Mouse (Mus musculus): ENCODE data around the gene Rfx8.
"Not testable (repeated sequence)": the region's sequence is repeated elsewhere in the genome, so short reads cannot be mapped to it uniquely, and the experiment has no call there.

Rfx8 gene

DNA sequence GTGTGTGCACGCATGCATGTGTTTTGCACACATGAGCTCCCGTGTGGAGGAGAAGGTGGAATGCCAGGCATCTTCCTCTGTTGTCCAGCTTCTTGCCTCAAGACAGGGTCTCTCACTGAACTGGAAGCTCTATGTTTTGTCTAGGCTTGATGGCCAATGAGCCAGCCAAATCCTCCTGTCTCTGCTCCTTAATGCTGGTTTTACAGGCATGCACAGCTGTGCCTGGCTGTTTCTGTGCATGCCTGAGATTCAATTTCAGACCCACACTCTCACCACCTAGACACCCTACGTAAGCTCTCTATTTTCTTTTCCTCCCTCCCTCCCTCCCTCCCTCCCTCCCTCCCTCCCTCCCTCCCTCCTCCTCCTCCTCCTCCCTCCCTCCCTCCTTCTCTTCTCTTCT is 28.8 kb downstream of the Rfx8 start:
- no peak for DNase-seq (ENCODE audit: low spot score in 2 of 2)

DNA sequence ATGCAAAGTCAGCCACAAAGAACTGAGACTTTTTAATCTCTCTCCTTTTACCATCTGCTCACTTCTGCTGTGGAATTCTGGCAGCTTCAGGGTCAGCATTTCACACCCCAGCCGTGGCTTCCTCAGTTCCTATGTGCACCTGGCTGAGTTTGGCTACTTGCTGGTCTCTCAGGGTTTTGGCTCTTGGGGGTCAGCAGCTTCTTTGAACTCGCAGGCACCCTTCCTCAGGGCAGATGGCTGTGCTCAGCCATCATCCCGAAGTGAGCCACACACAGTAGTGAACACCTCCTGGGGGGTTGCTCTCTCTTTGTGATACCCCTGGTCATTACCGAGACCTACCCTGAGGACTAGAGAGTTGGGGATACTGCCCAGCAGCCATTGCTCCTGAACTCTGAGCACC is 29.7 kb downstream of the Rfx8 start:
- no peak for DNase-seq (ENCODE audit: low spot score in 2 of 2)

DNA sequence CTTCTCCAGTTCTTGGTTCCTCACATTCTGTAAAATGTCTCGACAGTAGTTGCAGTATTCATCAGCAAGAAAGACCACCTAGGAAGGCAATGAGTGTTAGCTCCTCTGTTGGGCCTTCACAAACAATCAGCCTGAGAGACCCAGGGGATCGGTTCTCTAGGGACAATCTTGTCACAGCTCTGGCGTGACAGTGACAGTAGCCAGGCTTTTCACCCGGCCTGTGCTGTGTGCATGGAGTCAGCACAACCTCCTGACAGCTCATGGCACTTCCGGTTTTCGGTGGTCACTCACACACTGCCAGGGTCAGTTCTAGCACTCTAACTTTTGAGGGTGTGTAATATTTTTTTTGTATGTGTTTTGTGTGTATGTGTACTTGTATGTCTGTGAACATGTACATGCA is 32.2 kb downstream of the Rfx8 start:
- DNase-seq (ENCODE audit: low spot score in 2 of 2) = no peak

DNA sequence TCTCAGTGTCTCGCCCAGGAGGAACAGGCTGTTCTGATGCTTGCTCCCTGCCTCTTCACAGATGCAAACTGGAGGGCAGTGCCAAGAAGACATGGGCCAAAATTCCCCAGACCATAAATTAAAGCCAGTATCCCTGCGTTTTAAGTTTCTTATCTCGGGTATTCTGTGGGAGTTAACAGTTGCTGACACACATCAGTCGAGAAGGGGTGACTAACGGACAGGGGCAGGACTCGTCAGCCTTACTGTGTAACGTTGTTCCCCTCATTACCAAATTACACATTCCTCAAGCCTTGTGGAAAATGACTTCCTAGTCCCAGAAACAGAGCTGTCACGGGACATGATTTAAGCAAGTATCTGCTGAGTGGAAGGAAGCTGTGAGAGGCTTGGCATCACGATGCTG is 33.5 kb downstream of the Rfx8 start:
- no peak for DNase-seq (ENCODE audit: low spot score in 2 of 2)

DNA sequence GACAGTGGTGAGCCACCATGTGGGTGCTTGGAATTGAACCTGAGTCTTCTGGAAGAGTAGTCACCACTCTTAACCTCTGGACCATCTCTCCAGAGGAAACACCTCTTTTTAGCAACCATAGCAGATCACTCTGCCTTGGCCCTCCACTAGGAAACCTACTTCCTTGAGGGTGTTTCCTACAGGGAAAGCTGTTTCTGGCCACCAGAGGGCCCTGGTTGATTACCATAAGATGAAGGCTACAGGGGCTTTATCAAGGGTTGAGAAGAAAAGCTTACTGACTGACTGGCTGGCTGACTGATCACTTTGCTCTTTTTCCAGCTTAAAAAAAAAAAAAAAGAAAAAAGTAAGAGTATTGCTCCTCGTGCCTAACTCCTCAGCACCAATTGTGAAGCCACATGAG is 35.0 kb downstream of the Rfx8 start:
- peak; percentile 22 to 58 for DNase-seq (ENCODE audit: low spot score in 2 of 2)

DNA sequence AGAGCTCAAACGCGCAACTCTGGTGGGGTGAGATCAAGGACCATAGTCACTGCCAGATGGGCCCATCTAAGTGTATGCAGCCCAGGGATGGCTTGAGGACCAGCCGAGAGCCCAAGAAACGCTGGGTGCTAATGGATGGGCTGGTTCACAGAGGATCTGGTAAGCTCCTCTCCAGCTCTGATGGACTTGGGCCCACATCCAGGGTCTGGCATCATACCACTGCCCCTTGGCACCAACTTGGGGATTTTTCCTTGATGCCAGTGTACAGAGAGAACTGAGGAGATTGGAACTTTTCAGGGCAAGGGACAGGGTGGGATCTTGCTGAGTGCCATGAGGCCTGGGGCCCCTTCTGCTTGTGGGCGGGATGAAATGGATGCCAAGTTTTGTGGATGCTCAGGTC is 39.2 kb downstream of the Rfx8 start:
- no peak for DNase-seq (ENCODE audit: low spot score in 2 of 2)

DNA sequence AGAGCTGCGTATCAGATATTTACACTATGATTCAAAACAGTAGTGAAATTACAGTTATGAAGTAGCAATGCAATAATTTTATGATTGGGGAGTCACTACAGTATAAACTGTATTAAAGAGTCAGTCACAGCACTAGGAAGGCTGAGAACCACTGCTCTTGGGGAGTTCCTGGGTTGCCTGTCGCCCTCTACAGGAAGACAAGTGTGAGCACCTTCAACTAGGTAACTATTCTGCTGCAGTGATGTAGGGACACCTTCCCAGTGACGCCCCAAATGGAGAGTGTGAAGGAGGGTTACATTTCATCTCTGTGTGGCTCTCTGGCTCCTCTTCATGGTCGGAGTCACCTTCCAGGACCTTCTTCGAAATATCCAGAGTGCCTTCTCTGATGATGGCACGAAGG is 40.3 kb downstream of the Rfx8 start:
- no peak for DNase-seq (ENCODE audit: low spot score in 2 of 2)

DNA sequence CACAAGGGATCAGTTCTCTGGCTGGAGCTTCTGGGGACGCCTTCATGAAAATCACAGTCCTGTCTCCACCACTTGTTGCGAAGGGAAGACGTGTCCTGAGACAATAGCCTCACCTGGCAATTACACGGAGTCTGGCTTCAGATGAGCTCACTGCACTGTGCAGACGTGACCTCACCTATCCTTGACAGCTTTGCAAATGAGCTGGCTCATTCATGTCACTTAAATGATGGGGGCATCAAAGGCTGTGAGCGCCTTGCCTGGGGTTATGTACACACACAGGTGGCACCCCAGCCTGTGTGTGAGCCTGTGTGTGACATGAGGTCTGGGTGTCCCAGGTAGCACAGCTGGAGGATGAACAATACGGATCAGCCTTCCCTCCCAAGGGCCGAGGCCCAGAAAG is 41.9 kb downstream of the Rfx8 start:
- DNase-seq (ENCODE audit: low spot score in 2 of 2) = no peak

DNA sequence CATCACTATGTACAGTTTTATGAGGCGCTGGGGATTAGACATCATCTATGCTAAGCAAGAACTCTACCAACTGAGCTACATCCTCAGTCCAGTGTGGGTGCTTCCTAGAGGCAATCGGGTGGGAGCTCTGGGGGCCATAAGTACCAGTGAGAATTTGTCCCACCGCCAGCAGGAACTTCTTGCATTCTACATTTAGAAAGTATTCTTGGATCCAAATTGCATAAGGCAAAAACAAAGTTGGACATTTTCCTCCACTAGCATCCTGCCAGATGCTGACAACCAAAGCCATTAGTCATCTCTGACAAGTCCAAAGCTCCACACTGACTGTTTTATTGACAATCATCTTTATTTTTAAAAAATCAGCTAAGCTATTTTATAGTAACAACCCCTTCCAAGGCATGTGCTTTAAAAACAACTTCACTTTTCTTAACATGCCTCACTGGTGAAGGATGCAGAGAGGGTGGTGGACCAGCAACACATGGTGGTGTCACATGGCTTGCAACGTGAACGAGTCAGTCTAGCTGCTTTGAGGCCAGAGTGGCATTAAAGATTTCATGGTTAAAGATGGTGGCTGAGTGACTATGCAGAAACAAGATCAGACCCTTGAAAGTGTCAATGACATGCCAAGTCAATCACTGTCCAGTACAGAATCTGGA is 44.4 kb downstream of the Rfx8 start:
- DNase-seq (ENCODE audit: low spot score in 2 of 2) = no peak

DNA sequence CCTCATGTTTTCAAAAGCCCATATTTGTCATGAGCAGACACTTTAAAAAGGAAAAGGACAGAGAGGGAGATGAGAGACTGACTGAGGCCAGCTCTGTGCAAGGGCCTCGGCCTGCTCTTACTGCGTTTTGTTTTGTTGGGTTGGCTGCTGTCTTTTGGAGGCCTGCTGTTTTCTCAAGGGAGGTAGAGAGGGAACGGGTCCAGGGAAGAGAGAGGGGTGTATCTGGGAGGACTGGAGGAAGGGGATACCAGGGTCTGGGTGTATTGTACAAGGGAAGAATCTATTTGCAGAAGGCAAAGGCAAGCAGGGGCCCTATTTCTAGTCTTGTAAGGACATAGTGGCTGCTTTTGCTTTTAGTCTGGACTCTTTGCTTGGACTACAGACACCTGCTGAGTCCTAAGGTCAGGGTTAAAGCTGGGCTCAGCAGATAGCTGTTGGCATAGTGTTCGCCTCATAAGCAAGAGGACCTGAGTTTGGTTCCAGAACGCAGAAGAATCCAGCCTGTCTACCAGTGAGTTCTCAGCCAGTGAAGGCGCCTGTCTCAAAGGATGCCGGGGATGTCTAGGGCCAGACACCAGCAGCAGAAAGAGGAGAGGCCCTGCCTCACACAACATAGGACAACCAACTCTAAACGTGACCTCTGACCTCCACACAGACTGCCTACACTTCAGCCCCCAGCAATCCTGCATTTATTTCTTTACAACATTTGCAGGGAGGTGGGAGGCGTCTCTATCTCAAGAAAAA is 48.3 kb downstream of the Rfx8 start:
- DNase-seq (ENCODE audit: low spot score in 2 of 2) = no peak

DNA sequence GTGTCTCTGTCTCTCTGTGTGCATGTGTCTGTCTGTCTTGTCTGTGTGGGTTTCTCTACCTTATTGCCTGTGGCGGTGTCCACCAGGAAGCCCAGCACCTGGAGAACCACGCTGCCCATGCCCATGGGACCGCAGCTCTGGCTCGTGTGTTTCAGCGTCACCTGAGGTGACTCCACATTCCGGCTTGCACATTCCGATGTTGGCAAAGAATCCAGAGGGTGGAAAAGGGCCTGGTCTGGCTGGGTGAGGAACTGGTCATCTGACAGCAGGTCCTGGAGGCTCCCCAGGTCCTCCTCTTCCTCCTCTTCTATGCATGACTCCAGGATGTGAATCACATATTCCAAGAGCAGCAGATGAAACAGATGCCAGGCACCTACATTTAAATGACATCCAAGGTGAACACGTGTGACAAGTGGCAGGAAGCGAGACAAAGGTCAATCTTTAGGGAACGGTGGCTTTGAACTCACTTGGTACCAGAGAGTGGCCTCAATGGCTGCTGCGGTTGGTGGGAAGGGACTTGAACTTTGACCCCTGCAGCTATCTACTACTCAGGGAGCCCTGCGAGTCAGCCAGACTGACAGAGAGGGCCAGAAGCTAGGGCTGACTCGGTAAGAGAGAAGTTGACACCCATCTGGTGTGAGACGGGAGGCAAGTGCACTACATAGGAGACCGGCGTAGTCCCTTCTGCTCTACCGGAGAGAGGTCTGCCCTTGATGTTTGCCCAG is 50.4 kb downstream of the Rfx8 start:
- no peak for DNase-seq (ENCODE audit: low spot score in 2 of 2)

DNA sequence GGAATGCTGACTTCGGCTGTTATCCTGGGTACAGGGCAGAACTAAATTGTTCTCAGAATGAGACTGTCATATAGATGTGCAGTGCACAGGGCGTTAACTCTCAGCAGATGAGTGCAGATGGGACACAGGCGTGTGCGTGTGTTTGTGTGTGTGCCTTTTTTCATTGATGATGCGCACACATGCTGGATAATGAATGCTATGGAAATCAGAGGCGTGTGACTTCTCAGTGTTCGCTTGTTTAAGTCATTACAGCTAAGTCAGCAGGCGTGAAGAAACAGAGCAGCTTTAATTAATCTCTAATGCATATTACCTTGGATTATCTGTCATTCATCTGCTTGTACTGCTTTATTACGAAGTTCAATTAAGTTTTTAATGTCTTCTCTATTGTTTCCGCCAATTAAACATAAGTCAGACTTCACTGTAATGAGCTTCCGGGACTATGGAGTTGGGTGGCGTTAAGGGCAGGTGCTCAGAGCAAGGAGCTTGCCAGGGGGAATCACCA is 54.0 kb downstream of the Rfx8 start:
- DNase-seq (ENCODE audit: low spot score in 2 of 2) = no peak

DNA sequence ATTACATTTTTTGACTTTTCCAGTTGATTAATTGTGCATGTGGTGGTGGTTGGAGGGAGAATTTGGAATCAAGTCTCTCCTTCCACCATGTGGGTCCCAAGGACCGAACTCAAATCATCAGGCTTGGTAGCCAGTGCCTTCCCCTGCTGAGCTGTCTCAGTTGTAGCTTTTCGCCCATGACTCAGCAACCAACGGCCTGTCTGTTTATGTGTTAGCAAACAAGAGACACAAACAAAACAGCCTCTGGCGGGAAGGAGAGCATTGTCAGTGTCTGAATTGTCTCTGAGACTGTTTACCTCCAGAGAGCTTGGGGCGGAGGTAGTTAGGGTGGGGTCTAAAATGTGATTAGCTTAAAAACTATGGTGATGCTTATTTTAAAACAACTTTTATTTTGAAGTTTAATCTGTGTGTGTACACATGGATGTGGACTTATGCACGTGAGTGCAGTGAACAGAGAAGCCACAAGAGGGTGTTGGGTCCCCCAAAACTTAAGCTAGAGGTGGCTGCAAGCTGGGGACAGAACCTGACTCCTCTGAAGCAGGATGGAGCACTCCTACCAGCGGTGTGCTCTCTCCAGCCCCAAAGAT is 56.7 kb downstream of the Rfx8 start:
- DNase-seq (ENCODE audit: low spot score in 2 of 2) = no peak

DNA sequence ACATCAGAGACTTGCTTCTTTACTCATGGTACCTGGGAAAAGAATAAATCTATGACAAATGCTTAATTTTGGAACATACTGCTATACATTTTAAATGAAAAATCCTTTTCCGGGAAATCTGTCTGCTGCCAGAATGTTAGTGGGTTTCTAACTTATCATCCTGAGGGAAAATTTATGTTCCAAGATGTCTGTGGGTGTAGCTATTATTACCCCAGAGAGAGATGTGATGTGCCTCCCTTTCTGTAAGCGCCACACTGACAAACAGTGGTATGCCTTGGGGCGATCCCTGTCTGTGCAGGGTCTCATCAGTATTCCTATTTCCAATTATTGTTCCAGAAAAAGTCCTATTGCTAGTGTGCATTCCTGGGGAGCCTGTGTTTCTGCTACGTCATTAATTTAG is 57.7 kb downstream of the Rfx8 start:
- no peak for DNase-seq (ENCODE audit: low spot score in 2 of 2)

DNA sequence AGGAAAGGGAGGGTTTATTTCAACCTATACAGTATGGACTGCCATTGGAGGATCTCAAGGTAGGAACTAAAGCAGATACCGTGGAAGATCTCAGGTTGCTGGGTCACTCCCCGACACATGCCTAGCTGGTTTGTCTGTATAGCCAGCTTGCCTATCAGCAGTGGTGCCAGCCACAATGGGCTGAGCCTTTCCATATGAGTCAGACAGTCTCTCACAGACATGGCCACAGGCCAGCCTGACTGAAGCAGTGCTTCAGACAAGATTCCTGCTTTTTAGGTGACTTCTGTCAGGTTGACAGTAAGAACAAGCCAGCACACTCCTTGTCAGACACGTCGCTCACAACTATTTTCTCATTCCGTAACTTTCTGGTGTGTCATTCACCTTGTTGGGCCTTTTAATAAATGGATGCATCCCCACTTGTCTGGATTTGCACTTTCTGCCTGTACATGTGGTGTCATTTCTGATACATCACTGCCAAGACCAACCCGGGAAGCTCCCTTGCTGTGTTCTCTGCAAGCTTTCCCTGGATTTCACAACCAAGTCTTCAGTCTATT is 63.7 kb downstream of the Rfx8 start:
- no peak for DNase-seq (ENCODE audit: low spot score in 2 of 2)

DNA sequence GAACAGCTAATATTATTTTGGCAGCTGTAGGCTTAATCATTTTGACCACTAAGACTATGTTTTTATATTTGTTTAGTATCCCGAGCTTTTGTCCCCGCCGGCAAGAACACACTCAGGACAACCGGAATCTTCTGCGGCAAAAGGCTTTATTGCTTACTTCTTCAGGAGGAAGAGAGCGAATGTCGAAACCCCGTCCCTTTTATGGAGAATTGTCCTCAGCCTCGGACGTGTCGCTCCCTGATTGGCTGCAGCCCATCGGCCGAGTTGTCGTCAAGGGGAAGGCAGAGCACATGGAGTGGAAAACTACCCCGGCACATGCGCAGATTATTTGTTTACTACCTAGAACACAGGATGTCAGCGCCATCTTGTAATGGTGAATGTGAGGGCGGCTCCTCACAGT is 65.9 kb downstream of the Rfx8 start:
- DNase-seq (ENCODE audit: low spot score in 2 of 2) = not testable (repeated sequence)

DNA sequence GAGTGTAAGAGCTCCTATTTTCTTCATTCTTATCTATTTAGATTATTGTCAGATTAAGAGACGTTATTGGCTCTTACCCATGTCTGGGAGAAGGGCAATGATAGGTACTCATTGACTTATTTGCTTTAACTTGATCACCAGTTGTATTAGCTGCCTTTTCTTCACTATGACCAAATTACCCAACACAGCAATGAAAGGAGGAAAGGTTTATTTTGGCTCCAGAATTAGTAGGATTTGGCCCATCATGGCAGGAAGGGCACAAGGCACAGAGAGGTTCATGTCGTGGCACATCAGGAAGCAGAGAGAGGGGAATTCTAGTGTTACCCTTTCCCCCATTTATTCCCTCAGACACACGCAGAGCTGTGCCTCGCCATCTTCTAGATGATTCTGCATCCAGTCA is 67.8 kb downstream of the Rfx8 start:
- no peak for DNase-seq (ENCODE audit: low spot score in 2 of 2)

DNA sequence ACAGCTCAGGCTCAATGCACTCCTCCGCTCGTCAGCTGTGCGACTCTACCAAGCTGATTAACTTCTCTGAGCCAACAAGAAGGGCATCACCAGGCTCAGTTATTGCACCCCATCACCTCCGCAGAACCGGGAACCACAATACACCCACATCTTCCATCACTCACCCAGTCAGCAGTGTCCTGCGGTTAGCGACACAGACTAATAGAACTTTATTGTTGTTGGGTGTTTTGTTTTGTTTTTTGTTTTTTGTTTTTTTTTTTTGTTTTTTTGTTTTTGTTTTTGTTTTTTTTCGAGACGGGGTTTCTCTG is 69.6 kb downstream of the Rfx8 start, which contains the start of gene Creg2:
Gene Creg2 (minus strand): TSS at position 234 of the 308 bp plus-strand sequence.
- no peak for DNase-seq (ENCODE audit: low spot score in 2 of 2)

DNA sequence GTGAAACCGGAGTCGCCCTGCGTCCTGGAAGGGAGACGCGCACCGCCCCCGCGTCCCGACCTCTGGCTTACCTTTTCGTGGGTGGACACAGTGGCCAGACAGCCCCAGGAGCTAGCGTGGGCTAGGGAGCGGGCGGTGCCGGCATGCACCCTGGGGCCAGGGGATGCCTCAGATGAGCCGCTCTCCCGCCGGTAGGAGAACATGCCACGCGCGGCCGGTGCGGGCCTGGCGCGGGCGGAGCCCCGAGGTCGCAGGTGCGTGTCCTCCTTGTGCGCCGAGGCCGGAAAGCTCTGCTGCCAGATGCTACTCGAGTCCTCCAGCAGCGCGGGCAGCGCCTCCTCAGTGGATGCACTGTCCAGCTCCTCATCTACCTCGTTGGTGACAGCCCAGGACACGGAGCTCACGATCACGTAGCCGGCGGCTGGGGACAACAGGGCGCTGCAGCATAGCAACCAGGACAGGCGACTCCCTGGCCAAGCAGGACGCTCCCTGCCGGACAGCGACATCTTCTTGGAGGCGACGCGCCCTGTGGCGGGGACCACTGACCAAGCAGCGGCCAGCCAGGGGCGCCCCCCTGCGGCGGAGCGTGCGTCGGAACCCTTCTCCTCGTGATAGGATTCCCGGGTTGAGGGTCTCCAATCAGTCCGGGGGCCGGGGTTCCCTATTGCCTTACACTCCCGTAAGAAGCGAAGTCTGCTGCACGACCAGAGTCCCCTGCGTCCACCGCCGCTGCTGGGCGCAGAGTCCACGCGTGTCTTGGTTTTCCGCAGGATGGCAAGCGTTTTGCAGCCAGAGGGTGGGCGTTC is 70.2 kb downstream of the Rfx8 start:
- DNase-seq (ENCODE audit: low spot score in 2 of 2) = peak in 1 of 2 experiments; percentile 13

DNA sequence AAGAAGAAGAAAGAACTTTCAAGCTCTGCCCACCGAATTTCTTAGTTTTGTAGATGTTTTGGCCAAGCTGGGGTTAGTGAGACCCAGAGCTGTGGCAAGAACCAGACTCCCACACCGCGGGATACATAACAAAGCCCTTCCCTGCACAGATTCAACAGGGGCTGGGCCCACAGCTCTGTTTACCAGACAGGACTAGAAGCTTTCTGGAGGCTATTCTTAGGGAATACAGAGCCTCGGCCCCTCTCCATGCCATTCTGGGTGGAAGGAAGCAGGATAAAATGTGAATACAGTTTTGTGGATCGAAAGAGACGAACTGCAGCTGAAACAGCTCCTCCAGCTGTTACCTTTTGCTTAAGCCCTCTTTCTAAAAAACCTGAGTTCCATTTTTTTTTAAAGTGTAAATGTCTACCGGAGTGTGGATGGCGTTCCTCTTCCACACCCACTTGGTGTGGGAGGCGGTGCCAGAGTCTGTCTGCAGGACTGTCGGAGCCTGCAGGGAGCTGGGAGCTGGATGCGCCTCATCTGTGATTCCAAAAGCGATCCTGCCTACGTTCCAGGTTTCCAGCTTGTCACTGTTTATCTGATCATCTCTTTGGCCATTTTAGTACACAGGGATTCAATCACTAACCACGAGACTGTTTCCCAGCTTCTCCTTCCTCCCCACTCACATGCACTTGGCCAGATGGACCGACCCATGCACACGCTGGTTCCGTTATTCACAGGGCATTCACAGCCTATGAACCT is 70.9 kb downstream of the Rfx8 start:
- no peak for DNase-seq (ENCODE audit: low spot score in 2 of 2)

DNA sequence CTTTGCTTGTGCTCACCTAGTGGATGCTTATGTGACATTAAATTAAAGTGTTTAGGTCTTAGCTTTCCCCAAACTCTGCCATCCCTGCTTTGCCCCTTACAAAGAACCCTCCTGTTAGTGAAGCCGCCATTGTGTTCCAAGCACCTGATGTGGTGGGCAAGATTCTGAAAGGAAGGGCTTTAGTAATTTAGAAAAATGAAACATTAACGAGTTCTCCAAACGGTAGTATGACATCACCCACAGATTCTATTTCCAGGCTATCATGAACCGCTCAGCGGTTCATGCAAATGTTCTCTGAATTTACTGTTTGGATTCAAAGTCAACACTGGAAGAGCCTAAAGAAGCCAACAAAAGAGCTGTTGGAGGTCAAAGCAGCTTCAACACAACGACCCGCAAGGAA is 72.2 kb downstream of the Rfx8 start:
- DNase-seq (ENCODE audit: low spot score in 2 of 2) = no peak

All from spleen, postnatal 14 days (tissue).